Mouse (Mus musculus) layer of hippocampus, adult 18-20 months (tissue): ENCODE measurements around the gene Tpi1. TPM values are rescaled to one million over a fixed set of nuclear protein-coding genes. Genes with fewer than 3 reads are reported as not detected.
"Not testable (repeated sequence)": the region's sequence is repeated elsewhere in the genome, so short reads cannot be mapped to it uniquely, and the experiment has no call there.

Experiments used
- DNase-seq, 2 experiments: peaks; one replicate each; pipeline ENCODE4 v3.0.0; 2022; ENCODE audit warnings: low spot score in 2 of 2
- total RNA-seq, 2 experiments: library from RNA; stranded (reverse); gene quantifications; 2 replicates each; pipeline ENCODE4 v1.2.3; 2021

Tpi1 gene
- total RNA-seq, 2 experiments from 2014 or later: 796 to 825 TPM

DNA sequence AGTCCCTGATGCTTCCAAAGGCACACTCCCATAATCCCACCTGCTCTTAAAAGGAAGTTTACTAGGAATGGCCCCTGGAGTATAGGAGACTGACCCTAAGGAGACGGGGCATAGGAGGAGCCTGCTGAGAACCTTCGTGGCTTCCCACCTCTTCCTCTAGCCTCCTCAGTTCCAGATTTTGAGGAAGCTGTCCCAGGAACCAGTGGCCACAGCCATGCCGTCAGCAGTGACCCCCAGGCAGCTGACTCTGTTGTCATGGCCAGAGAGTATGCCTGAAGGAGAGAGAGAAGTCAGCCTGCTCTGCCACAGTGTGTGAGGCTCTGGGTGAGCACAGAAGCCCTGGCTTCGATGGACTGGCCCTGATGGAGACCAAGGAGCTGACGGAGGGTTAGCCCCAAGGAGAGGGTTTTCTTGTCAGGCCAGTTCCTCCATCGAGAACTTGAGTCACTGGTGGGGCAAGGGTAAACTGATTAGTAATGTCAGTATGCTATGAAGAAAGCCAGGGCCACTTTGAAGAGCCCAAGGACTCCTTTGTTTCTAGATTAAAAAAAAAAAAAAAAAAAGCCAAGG is 20.5 kb upstream of the Tpi1 start:
- DNase-seq: no peak

DNA sequence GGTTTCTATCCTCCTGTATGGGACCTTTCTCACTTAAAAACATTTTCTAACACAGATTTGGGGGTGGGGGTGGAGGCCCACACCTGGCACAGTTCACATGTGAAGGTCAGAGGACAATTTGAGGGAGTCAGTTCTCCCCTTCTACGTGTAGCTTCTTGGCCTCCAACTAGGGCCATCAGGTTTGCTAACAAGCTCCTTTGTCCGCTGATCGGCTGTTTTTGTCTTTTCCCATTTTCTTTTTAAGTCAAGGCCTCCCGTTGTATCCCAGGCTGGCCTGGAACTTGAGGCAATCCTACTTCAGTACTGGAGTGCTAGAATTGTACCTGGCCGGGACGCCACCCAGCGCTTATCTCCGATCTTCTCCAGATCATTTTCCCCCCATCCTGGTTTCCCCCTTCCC is 17.6 kb upstream of the Tpi1 start:
- DNase-seq: no peak

DNA sequence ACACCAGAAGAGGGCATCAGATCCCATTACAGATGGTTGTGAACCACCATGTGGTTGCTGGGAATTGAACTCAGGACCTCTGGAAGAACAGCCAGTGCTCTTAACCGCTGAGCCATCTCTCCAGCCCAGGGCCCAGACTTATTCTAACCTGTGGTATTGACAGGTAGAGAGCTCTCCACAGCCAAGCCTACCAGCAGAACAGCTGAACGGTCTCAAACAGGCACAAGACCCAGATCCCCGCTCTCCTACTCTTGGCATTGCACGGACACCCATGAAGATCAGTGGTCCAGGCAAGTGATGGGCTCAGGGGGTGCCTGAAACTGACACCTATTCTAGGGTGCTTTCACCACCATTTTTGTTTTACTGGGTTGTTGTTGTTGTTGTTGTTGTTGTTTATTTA is 17.1 kb upstream of the Tpi1 start:
- DNase-seq: not testable (repeated sequence)

DNA sequence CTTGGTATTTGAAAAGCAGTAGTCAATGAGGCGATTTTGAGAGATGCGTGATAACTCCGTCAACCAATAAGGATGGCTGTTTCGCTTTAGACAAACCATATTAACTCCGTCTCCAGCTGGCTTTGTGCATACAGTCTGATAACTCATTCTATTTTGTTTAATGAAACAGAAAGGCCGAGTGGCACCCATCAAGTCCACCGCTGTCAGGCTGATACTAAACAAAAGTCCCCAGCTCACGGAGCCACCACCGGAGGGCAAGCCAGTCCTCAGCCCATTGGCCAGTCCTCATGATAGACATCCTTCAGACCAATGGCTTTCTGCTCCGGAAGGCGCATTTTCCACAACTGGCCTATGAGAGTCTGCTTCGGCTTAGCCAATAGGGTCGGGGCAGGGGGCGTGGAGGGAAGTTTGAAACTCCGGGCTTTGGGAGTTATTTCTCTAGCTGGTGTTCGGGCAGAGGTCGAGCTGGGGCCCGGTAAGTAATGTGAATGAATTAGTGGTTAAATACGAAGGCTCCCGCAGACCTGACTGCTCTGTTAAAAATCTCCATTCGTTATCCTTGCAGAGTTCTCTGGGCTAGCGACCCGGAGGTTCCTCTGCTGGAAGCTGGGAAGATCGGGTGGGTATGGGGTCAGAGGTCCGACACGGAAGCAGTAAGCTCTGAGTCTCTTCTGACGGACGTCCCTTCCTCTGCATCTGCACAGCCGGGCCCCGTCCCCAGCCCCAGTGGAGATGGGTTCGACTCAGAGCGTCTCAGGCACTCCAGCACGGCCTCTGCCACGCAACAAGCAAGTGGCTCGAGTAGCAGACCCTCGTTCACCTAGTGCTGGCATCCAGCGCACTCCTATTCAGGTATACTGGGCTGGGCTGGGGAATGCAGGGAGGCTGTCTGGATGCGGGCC is 16.0 kb upstream of the Tpi1 start:
- peak; percentile 91 to 98 for DNase-seq

DNA sequence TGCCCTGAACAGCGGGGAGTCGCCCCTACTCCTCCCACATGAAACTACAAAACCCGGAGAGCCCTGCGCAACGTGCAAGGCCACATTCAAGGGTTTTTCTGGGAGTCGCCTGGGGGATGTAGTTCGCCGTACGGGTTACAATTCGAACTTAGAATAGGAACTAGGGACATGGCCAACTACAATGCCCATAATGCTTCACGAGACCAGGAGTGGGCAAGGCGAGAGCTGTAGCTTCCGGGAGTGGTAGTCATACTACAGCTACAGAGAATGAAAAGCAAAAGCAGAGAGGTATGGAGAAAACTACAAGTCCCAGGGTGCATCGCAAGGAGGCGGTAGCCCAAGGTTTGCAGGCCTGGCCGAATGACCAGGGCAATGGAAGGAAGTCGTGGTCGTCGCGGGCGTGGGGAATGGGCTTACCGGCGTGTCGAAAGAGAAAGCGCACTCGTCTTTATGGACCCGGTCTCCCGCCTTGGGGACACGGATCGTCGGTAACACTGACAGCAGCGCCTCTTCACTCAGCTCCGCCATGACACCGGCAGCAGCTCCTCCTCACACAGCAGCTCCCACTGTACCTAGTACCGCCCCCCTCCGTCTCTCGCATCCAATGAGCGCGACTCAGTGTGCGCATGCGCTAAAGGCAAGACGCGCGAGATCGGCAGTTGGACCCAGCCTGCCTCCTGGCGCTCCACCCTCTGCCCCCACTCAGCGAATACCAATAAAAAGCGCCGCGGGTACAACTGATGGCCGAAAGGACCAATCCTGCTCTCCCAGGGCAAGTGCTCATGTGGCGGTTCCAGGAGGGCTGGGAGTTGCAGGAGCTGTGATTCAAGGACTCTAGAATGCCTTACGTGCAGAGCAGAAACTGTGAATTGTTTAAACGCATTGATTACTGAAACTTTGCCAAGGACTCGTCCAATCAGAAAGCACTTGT is 15.0 kb upstream of the Tpi1 start, which contains the start of the genes Usp5 and Cdca3:
Usp5 (minus strand) TSS at position 617 of the 931 bp plus-strand sequence.
Cdca3 (plus strand) TSS at position 680 of the 931 bp plus-strand sequence.
- peak; percentile 99 for DNase-seq

DNA sequence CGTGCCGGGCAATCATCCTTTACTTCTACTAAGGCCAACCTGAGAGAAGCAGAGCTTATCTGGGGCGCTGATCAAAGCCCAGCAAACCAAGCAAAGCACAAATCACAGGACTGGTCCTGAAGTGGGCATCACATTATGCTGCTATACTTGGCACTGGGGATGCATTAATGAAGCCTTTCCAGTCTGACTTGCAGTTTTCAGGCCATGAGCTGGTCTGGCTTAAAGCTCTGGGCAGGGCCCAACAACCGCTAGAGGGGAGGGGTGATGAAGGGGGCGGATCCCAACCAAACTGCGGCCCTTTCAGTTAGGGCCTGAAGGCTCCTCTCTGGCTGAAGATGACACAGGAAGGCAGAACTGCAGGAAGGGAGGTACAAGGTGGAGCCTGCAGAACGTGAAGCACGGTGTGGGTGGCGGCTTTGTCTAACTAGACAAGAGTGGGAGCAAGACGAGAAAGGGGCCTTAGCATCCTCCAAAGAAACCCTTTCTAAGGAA is 14.1 kb upstream of the Tpi1 start:
- DNase-seq: no peak

DNA sequence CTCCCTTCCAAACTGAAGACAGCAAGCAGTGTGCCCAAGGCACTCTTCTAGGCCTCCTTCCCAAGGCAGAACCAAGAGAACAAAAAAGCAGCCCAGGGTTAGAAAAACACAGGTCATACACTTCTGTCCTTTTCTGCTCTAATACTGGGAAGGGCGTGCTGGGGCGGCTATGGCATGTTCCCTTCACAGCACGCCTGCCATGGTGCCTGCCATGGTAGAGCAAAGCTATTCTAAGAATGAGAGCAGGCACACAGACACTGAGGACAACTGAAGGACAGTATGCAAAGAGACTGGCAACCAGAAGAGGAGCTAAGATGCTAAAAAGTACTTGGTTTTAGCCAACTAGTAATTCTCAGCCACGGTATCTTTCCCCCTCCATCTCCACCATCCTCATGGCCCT is 8.0 kb upstream of the Tpi1 start:
- no peak for DNase-seq

DNA sequence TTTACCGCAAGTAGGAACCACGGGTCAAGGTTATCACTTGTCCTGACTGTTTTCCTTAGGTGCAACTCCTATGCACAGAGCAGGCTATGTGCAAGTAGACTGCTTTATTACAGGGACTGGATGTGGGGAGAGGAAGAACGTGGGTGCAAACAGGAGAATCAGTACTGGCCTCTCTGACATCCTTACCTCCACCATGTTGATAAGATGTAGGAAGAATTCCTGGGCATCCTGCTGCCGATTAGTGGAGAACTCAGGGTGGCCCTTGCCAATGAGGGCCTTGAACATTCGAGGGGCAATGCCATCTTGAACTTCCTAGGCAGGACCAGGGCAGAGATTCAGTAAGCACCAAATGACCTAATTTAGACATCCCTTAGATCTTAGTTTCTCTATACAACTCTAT is 6.8 kb upstream of the Tpi1 start:
- no peak for DNase-seq

DNA sequence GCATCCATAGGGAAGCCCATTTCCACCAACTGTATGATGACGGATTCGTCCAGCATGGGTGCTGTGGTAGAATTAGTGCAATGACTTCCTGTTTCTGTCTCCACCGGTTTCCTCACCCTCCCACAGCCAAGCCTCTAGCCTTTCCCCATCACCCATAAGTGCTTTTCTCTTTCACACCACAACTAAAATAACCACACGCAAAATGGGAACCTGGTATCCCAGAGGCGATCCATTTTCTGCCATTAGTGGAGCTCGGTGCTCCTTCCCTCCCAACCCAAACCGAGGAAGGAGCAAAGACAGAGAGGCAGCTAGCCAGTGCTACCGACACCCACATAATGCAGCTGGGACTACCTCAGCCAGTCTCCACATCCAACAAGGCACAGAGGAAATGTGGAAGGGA is 3.9 kb upstream of the Tpi1 start:
- no peak for DNase-seq

DNA sequence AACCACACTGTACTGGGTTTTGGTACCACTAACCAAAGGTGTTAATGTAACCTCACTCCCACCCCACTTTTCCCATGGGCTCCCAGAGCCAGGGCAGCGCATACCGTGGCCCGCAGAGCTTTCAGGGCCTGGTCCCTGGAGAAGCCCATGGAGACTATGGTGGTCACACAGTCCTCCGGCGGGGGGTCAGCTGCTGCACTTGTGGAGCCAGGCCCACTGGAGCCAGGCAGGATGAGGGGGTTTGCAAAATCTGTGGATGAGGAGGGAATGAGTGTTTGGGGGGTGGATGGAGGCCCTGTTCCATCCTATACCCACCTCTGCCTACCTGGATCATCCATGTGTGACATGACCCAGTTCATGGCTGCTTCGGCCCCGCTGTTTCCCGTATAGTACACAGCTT is 3.5 kb upstream of the Tpi1 start:
- no peak for DNase-seq

DNA sequence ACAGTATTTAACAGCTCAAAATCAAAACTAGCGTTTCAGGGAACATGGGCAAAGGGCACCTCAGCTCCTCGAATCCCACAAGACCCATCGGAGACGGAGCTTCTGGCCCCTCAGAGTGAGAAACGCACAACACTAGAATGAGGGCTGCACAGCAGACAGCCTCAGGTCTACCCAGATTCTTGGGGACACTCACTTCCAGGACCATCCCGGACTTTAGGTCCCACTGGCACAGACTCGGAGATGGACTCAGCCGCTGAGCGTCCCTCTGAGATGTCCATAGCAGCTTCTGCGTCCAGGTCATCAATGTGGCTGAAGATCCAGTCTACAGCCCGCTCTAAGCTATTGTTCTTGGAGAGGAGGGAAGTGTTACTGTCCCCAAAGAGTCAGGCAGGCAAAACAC is 3.0 kb upstream of the Tpi1 start:
- no peak for DNase-seq

DNA sequence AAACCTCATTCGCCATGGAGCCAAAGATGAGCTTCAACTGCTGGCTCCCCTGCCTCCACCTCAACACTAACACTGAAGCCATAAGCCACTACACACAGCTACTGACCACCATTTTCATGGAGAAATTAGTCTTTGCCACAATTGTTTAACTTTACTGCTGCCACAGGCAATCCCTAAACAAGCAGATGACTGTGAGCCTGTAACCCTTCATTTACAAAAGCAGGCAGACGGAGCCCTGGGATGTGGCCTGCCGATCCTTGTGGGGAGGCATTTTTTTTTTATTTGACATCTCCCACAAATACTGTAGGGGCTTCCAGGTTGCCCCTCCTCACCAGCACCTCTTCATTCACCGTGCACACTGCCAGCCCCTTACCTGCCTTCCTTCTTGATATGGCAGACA is 2.5 kb upstream of the Tpi1 start:
- DNase-seq: no peak

DNA sequence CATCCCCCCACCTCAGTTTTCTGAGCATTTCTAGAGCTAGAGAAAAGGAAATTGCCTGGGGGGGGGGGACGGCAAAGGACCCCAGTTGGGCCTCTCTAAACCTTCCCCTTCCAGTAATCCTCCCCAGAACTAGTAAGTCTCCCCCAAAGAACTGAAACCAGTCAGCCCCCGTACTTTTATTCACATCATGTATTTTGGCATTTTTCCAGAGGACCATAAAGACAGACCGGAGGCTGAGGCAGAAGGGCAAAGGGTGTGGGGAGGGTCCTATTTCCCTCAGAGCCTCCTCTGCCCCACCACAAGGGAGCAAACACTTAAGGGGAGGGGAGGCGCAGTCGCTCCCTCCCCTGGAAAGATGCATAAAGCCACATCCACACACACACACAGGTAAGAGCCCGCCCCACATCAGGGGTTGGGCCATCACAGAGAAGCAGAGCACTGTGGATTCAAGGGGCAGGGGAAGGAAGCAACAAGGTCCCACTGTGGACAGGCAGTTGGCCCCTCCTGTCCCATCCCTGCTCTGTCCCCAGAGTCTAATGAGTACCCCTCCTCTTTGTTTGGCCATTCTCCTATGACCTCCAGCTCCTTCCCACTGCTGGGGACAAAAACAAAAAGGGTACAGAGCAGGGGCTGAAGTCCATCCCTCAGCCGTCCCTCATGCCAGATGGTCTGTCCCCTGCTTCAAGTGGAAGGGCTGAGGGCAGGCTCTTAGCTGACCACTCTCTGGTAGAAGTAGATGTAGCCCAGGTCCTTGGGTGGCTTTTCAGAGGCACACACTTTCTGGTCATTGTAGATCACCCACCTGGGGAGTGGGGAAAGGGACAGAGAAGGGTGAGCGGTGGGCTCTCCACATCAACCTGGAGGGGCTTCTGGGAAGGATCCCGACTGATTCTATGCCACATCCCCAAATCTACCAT is 1.0 kb upstream of the Tpi1 start:
- DNase-seq: no peak

DNA sequence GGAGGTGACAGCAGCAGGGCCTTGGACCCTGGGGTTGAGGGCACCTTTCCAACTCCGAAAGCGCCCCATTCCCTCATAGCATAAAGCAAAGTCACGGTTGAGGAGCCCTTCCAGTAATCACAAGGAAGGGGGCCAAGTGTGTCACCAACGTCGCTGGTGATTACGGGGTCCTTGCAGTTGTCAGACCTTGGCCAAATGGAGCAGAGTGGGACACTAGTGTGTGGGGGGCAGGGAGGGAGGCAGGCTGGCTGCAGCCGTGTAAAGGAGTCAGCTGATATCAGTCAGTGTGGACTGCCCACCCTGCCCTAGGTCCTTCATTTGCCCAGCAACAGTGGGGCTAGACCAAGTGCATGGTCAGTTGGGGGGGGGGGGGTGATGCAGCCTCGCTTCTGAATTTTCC is 352 bp upstream of the Tpi1 start:
- no peak for DNase-seq

DNA sequence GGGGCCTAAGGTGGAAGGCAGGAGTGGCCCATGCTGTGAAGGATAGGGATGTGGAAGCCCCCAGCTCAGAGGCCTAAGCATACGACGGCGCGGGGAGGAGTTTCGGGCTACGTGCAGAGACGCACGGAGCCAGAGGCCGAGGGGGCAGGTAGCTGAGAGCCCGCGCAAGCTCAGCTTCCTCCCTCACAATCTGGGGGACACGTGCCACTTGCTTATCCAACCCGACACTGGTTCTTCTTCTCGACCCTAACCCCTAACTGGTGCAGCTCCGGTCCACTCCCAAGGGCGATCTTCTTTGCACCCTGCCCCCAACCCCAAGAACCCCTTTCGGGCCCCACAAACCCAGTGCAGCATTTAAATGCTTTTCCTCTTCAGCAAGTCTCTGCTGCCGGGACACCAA is 600 bp downstream of the Tpi1 start:
- peak; percentile 68 to 80 for DNase-seq

DNA sequence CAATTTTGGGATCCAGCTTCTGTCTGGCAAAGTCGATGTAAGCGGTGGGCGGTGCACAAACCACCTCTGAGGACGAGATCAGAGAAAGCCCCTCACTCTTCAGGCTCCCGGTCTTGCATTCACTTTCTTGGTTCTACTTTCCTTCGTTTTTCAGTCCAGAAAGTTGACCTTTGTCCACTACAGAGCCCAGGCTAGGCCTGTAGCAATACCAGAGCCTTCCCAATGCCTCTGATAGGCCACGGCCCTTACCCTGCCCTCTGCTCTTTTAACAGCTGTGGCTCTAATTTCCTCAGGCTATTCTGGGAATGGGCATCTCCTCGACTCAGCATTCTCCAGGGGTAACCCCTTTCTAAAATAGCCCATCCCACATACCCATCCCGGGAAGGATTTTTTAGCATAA is 1.2 kb downstream of the Tpi1 start:
- no peak for DNase-seq

DNA sequence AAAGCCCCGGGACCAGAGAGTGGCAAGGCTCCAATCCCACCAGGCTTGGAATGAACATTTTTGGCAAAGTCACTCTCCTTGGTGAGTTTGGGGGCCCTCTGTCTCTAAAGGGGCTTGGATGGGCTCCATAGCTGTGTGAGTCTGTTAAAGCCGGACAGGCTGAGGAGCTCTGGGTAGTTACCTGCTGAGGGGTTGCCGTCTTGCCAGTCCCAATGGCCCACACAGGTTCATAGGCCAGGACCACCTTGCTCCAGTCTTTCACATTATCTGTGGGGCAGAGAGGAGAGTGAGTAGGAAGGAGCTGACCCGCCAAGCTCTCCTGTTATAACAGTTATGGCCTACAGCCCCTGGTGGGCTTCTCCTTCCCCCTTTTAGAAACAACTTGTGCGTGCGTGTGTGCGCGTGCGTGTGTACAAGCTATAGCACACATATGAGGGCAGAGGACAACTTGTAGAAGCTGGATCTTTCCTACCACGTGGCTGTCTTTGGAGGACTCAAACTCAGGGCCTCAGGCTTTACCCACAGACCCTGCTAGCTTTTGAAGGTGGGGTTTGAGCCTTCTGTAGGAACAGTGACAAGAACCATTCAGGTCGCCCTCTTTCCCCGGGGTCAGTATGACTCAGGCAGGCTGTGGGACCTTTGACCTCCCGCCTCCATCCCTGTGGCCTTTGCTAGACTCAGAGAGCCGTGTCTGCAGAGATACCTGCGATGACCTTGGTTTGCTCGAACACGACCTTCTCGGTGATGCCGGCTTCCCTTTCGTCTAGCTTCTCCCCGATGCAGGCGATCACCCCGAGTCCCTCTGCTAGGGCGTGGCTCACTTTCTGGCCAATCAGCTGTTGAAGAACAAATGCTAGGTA is 2.2 kb downstream of the Tpi1 start:
- no peak for DNase-seq

DNA sequence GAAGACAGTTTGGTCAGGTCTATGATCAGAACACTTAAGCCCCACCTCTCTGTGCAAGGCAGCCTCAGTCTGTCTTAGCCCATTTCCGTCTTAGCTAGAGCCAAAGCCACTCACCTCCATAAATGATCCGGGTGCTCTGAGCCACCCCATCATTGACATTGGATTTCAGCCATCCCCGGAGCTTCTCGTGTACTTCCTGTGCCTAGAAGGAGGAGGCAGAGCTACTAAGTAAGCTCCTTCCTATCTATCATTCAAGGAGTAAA is 2.8 kb downstream of the Tpi1 start:
- DNase-seq: no peak

DNA sequence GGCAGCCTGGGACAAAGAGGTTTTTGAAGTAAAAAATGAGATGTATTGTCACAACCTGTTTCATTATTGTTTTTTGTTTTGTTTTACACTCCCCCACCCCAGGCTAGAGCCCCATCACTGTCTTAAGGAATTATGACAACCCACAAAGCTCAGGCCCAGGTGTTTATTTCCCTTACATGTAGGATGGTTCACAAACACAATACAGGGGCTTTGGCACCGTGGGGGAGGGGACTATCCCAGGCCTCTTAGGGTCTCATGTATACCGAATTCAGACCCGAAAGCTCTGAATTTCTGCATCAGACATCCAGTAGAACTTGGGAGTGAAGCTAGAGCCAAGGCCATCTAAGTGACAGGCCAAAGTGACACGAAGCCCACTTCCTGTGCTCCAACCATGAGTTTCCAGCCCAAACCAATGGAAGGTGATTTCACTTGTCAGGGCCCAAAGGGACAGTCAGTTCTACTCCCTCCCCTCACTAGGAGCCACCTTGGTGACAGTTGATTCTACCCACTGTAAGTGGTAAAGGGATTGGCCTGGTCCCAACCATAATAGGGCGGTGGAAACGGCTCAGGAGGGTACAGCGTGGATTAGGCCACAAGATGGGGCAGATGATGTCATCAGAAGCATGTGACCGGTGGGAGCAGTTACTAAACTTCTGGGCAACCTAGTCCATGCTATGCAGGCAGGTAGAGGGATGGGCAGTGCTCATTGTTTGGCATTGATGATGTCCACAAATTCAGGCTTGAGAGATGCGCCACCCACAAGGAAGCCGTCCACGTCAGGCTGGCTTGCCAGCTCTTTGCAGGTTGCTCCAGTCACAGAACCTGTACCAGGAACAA is 3.3 kb downstream of the Tpi1 start:
- DNase-seq: not testable (repeated sequence)
